Mouse (Mus musculus) frontal cortex, postnatal 36 days (tissue): ENCODE measurements at regions not wholly inside any gene's neighbourhood (a gene's known extent, or its start where the extent isn't known, plus 50 kb on each side); places are given as distances from the start of the nearest gene placed in this dataset.

ENCODE experiments used
- DNase-seq, 2 experiments: peaks; one replicate each; pipeline ENCODE4 v3.0.0; 2022; ENCODE audit warnings: low spot score in 2 of 2

GRCm38 (mm10) chr1:183962486-183962885 is 50.6 kb upstream of the Dusp10 start:
- no peak for DNase-seq

- DNase-seq: no peak
Measured at GRCm38 (mm10) chr1:183963286-183963685, 49.8 kb upstream of the Dusp10 start.
